8 mouse cellular contexts compared by ENCODE assay signal in the genomic region with DNA sequence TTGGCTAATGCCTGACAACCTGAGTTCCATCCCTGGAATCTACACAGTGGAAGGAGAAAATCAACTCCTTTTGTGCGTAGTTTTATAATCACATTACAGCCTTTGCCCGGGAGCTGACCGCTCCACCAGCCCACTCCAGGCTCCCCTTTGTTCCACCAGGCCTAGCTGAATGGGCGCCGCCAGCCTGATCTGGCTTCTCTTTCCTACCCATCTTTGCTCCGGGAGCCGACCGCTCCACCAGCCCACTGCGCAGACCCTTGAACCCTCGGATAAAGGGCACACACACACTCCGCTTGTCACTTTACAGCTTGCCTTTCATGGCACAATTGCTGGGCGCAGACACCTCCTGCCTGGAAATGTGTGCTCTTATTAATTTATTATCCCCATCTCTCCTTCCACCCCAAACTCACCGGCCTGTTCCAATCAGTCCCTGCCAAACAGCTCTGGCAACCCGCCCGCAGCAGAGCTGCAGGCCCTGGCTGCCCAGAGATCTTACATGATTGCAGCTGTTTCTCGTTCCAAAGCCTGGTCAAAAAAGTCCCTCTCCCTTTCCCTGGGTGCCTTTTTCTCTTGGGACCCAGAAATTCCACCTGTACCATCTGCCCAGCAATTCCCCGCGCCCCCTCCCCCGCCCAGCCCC. TPM values are rescaled to one million over a fixed set of nuclear protein-coding genes. Genes with fewer than 3 reads are reported as not detected.
A peak's percentile ranks its signal among the peaks of the same experiment; 100 is the strongest.
DNase-seq lines count a peak whose midpoint lies in the region; ATAC-seq lines count a peak whose summit lies in the region.

No protein-coding gene starts in this region.

- H3K4me1 ChIP-seq in intestine, embryonic 14.5 days (replicated peaks; ENCODE audit: control insufficient read depth, insufficient read depth, low read length), result no peaks in the 10 kb centered on the region
- 0 out of 2 replicates have a peak, but pooled peaks cover 2% of the 10 kb centered on the region for H3K4me1 ChIP-seq in intestine, embryonic 16.5 days (ENCODE audit: control insufficient read depth, insufficient read depth, low read length)
- H3K4me1 ChIP-seq in forebrain, embryonic 12.5 days, result peaks cover 19% of the 10 kb centered on the region
- 0 out of 2 replicates have a peak, but pooled peaks cover 8% of the 10 kb centered on the region for H3K4me1 ChIP-seq in heart, embryonic 12.5 days (replicated peaks)

- H3K4me3 ChIP-seq in intestine, embryonic 14.5 days (ENCODE audit: low read depth, low read length), result no peak overlapping the region
- H3K4me3 ChIP-seq in intestine, embryonic 16.5 days (ENCODE audit: low read length), result no peak overlapping the region
- H3K4me3 ChIP-seq in forebrain, embryonic 12.5 days (replicated peaks), result no peak overlapping the region
- H3K4me3 ChIP-seq in heart, embryonic 12.5 days, result no peak overlapping the region

- 71% methylated on average over 19 of the region's 19 CpGs for WGBS in intestine, embryonic 14.5 days
- 63% methylated on average over 19 of the region's 19 CpGs for WGBS in intestine, embryonic 16.5 days
- WGBS in forebrain, embryonic 12.5 days, result 52% methylated on average over 19 of the region's 19 CpGs
- 84% methylated on average over 19 of the region's 19 CpGs for WGBS in heart, embryonic 12.5 days

- no peaks in the 10 kb centered on the region for H3K27me3 ChIP-seq in intestine, embryonic 14.5 days (replicated peaks; ENCODE audit: control insufficient read depth, insufficient read depth, low read length)
- no peaks in the 10 kb centered on the region for H3K27me3 ChIP-seq in intestine, embryonic 16.5 days (replicated peaks; ENCODE audit: control insufficient read depth, insufficient read depth, low read length)
- 0 out of 2 replicates have a peak, but pooled peaks cover 2% of the 10 kb centered on the region for H3K27me3 ChIP-seq in forebrain, embryonic 12.5 days
- no peaks in the 10 kb centered on the region for H3K27me3 ChIP-seq in heart, embryonic 12.5 days (replicated peaks)

- ATAC-seq in intestine, embryonic 14.5 days (replicated peaks; ENCODE audit: low FRiP score, low TSS enrichment, low read depth), result 0 out of 2 replicates have a peak, but pooled peaks have one; percentile 27
- no peak for ATAC-seq in intestine, embryonic 16.5 days
- peak; percentile 76; the same call in 1 of the 2 replicates for ATAC-seq in forebrain, embryonic 12.5 days (ENCODE audit: low FRiP score)
- ATAC-seq in heart, embryonic 12.5 days (ENCODE audit: insufficient number of reproducible peaks, low FRiP score), result no peak

- H3K9ac ChIP-seq in intestine, embryonic 14.5 days (ENCODE audit: low read length), result no peak overlapping the region
- no peak overlapping the region for H3K9ac ChIP-seq in intestine, embryonic 16.5 days (ENCODE audit: low read depth, low read length)
- H3K9ac ChIP-seq in forebrain, embryonic 12.5 days, result no peak overlapping the region
- no peak overlapping the region for H3K9ac ChIP-seq in heart, embryonic 12.5 days

- DNase-seq in intestine, embryonic 14.5 days (ENCODE audit: low spot score), result peak; percentile 58
- peak; percentile 83 for DNase-seq in MN1 (ENCODE audit: low spot score)
- peak; percentile 48 to 62 for DNase-seq in layer of hippocampus, postnatal 36 days
- DNase-seq in heart, adult 8-10 months (ENCODE audit: low spot score), result no peak
- no peak for DNase-seq in spleen, postnatal 10 days (ENCODE audit: low spot score in 2 of 2)

- no peak overlapping the region for H3K27ac ChIP-seq in intestine, embryonic 14.5 days (ENCODE audit: low read depth)
- H3K27ac ChIP-seq in intestine, embryonic 16.5 days (ENCODE audit: low read length), result no peak overlapping the region
- H3K27ac ChIP-seq in forebrain, embryonic 12.5 days, result peak overlapping the region; percentile 78
- no peak overlapping the region for H3K27ac ChIP-seq in heart, embryonic 12.5 days (ENCODE audit: poor library complexity, severe bottlenecking)

- no peak overlapping the region for H3K4me2 ChIP-seq in intestine, embryonic 14.5 days (ENCODE audit: low read length)
- no peak overlapping the region for H3K4me2 ChIP-seq in intestine, embryonic 16.5 days (ENCODE audit: low read depth, low read length)
- H3K4me2 ChIP-seq in forebrain, embryonic 12.5 days, result peak overlapping the region; percentile 29
- H3K4me2 ChIP-seq in heart, embryonic 12.5 days, result no peak overlapping the region

- H3K9me3 ChIP-seq in intestine, embryonic 14.5 days (ENCODE audit: control insufficient read depth, low read length), result no peaks in the 10 kb centered on the region
- H3K9me3 ChIP-seq in intestine, embryonic 16.5 days (ENCODE audit: control insufficient read depth, low read length), result no peaks in the 10 kb centered on the region
- H3K9me3 ChIP-seq in forebrain, embryonic 12.5 days, result no peaks in the 10 kb centered on the region
- H3K9me3 ChIP-seq in heart, embryonic 12.5 days (replicated peaks), result 0 out of 2 replicates have a peak, but pooled peaks cover 2% of the 10 kb centered on the region

- no peaks in the 10 kb centered on the region for H3K36me3 ChIP-seq in intestine, embryonic 14.5 days (ENCODE audit: control insufficient read depth, insufficient read depth, low read length)
- no peaks in the 10 kb centered on the region for H3K36me3 ChIP-seq in intestine, embryonic 16.5 days (ENCODE audit: control insufficient read depth, insufficient read depth, low read length)
- no peaks in the 10 kb centered on the region for H3K36me3 ChIP-seq in forebrain, embryonic 12.5 days (replicated peaks)
- no peaks in the 10 kb centered on the region for H3K36me3 ChIP-seq in heart, embryonic 12.5 days

RNA-seq across cellular contexts. Expression of a gene that starts 33.9 kb away (rescaled TPM):
- polyA plus RNA-seq in intestine, embryonic 14.5 days (2014; fragmentation: Nextera tagmentation; extraction: Ambion mirVana), result not detected in 2 replicates
- not detected in 2 replicates for polyA plus RNA-seq in intestine, embryonic 16.5 days (2015; fragmentation: Nextera tagmentation; extraction: Ambion mirVana)
- polyA plus RNA-seq in forebrain, embryonic 12.5 days (2016; fragmentation: Nextera tagmentation; extraction: Ambion mirVana), result 0.09 TPM in 1 of 2 replicates, not detected in the other
- total RNA-seq in layer of hippocampus, postnatal 36 days (2021), result not detected
- not detected in 2 replicates for polyA plus RNA-seq in heart, embryonic 12.5 days (2016; fragmentation: Nextera tagmentation; extraction: Ambion mirVana)
- not detected for total RNA-seq in heart, adult 8-10 months (2022)

Comparison
In these comparisons a context has a peak if more than half of its experiments do, and no peak if none do; other contexts are left out.
1. ATAC-seq: peak in intestine, embryonic 14.5 days (single experiment) and forebrain, embryonic 12.5 days (single experiment); none in intestine, embryonic 16.5 days (single experiment) and heart, embryonic 12.5 days (single experiment).
2. DNase-seq: peak in intestine, embryonic 14.5 days (single experiment), MN1 (single experiment) and layer of hippocampus, postnatal 36 days (2 of 2); none in heart, adult 8-10 months (single experiment) and spleen, postnatal 10 days (0 of 2).